Mouse (Mus musculus): ENCODE results near the gene Gm36210.
"Not testable (repeated sequence)": the region's sequence is repeated elsewhere in the genome, so short reads cannot be mapped to it uniquely, and the experiment has no call there.

Gm36210 gene

GRCm38 (mm10) chr7:4886680-4887079 is 19.6 kb downstream of the Gm36210 start:
- DNase-seq (ENCODE audit: low spot score in 2 of 2), result no peak

GRCm38 (mm10) chr7:4879036-4879435 is 27.3 kb downstream of the Gm36210 start:
- not testable (repeated sequence) for DNase-seq (ENCODE audit: low spot score in 2 of 2)

GRCm38 (mm10) chr7:4878186-4878585 is 28.1 kb downstream of the Gm36210 start:
- no peak for DNase-seq (ENCODE audit: low spot score in 2 of 2)

GRCm38 (mm10) chr7:4877226-4877625 is 29.1 kb downstream of the Gm36210 start:
- DNase-seq (ENCODE audit: low spot score in 2 of 2), result no peak

GRCm38 (mm10) chr7:4876753-4877221 is 29.5 kb downstream of the Gm36210 start, which contains the start of gene Isoc2a:
Gene Isoc2a (plus strand): TSS chr7:4877153.
- peak; percentile 77 to 83 for DNase-seq (ENCODE audit: low spot score in 2 of 2)

GRCm38 (mm10) chr7:4870133-4870532 is 36.2 kb downstream of the Gm36210 start, which contains the start of gene Isoc2b:
Gene Isoc2b (minus strand): TSS chr7:4870258.
- no peak for DNase-seq (ENCODE audit: low spot score in 2 of 2)

GRCm38 (mm10) chr7:4866631-4867180 is 39.6 kb downstream of the Gm36210 start:
- DNase-seq (ENCODE audit: low spot score in 2 of 2), result no peak

GRCm38 (mm10) chr7:4865579-4866493 is 40.5 kb downstream of the Gm36210 start:
- peak; percentile 92 to 95 for DNase-seq (ENCODE audit: low spot score in 2 of 2)

GRCm38 (mm10) chr7:4865090-4865489 is 41.2 kb downstream of the Gm36210 start:
- DNase-seq (ENCODE audit: low spot score in 2 of 2), result no peak

GRCm38 (mm10) chr7:4864130-4864845 is 42.0 kb downstream of the Gm36210 start:
- no peak for DNase-seq (ENCODE audit: low spot score in 2 of 2)

GRCm38 (mm10) chr7:4863541-4864080 is 42.7 kb downstream of the Gm36210 start:
- no peak for DNase-seq (ENCODE audit: low spot score in 2 of 2)

GRCm38 (mm10) chr7:4863041-4863440 is 43.3 kb downstream of the Gm36210 start:
- no peak for DNase-seq (ENCODE audit: low spot score in 2 of 2)

GRCm38 (mm10) chr7:4860926-4861325 is 45.4 kb downstream of the Gm36210 start:
- DNase-seq (ENCODE audit: low spot score in 2 of 2), result not testable (repeated sequence)

- no peak for DNase-seq (ENCODE audit: low spot score in 2 of 2)
Measured at GRCm38 (mm10) chr7:4859418-4859978, 46.8 kb downstream of the Gm36210 start.

- no peak for DNase-seq (ENCODE audit: low spot score in 2 of 2)
Measured at GRCm38 (mm10) chr7:4857321-4857720, 49.0 kb downstream of the Gm36210 start.

GRCm38 (mm10) chr7:4856508-4856907 is 49.8 kb downstream of the Gm36210 start:
- DNase-seq (ENCODE audit: low spot score in 2 of 2), result no peak

GRCm38 (mm10) chr7:4853613-4854012 is 52.7 kb downstream of the Gm36210 start:
- no peak for DNase-seq (ENCODE audit: low spot score in 2 of 2)

GRCm38 (mm10) chr7:4851315-4851688 is 55.0 kb downstream of the Gm36210 start:
- DNase-seq (ENCODE audit: low spot score in 2 of 2), result no peak

- no peak for DNase-seq (ENCODE audit: low spot score in 2 of 2)
Measured at GRCm38 (mm10) chr7:4850621-4851314, 55.5 kb downstream of the Gm36210 start.

GRCm38 (mm10) chr7:4849372-4849771 is 56.9 kb downstream of the Gm36210 start:
- DNase-seq (ENCODE audit: low spot score in 2 of 2), result no peak
